Mouse (Mus musculus) lung, postnatal 0 days (tissue): ENCODE results near the gene Rbm28.

Experiments used
- CTCF ChIP-seq: IDR thresholded peaks from 2 replicates; pipeline ENCODE4 v1.5.1; 2016; ENCODE audit warnings: antibody characterized with exemption, mild to moderate bottlenecking
- EP300 ChIP-seq: IDR thresholded peaks from 2 replicates; pipeline ENCODE4 v1.6.1; 2016; ENCODE audit warnings: antibody characterized with exemption, mild to moderate bottlenecking, control low read depth

- TF ChIP-seq CTCF, result no peak
- no peak for TF ChIP-seq EP300
Observed at GRCm38 (mm10) chr6:29118963-29119362, 45.8 kb downstream of the Rbm28 start.
